Mouse (Mus musculus) brain, embryonic 14.5 days (tissue): ENCODE data around the gene Abhd10.

Experiments
- CTCF ChIP-seq: fragments of 200-500 bp; IDR thresholded peaks from 2 replicates; pipeline ENCODE4 v1.5.1; 2012; ENCODE audit warnings: inconsistent platforms, mild to moderate bottlenecking, moderate library complexity, borderline replicate concordance; ENCODE audit not compliant: insufficient read depth, insufficient read length; ENCODE audit errors: extremely low read depth
- POLR2A ChIP-seq: fragments of 200-500 bp; IDR thresholded peaks from 2 replicates; pipeline ENCODE4 v1.6.1; 2012; ENCODE audit warnings: mild to moderate bottlenecking, inconsistent platforms, borderline replicate concordance; ENCODE audit not compliant: poor library complexity, insufficient read depth, insufficient read length, severe bottlenecking; ENCODE audit errors: extremely low read depth

GRCm38 (mm10) chr16:45724742-45725102 is 18.0 kb downstream of the Abhd10 start:
- TF ChIP-seq POLR2A, result peak; percentile 5; the same call in 1 of the 2 replicates
- TF ChIP-seq CTCF, result no peak
